Mouse (Mus musculus): ENCODE results near the gene Otulinl.
"Not testable (repeated sequence)": the region's sequence is repeated elsewhere in the genome, so short reads cannot be mapped to it uniquely, and the experiment has no call there.

Otulinl gene

DNA sequence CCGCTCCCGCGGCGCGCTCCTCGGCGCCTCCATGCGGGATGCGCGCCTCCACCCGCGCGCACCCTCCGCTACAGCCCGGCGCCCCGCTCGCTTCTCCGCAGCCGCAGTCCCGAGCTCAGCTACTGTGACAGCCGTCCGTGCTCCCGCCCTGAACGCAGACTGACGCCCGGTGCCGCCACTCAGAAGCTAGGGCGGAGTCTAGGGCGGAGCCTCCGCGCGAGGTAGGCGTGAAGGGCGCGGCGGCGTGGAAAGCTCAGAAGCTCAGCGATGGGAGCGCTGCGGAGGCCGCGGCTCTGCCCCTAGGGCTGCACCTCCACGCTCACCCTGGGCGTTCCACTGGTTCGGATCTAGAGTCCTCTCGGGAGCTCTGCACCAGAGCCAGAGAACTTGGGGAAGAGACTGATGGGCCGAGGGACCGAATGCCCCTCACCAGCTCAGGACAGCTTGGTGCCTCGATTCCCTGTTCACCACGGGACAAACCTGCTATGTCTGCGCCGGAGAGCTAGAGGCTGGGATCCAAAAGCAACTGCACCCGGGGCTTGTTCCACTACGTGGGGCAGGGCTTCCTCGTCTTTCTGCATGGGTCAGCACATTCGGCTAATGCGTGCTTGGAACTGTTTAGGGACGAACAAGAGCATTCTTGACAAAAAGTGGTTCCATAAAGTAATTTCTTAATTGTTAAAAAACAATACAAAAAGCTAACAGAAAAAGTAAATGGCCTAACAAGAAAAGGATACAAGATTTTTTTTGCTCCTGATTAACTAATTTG, at the start of gene Otulinl:
Gene Otulinl, minus strand, starts transcription at position 161 of the 769 bp plus-strand sequence.
- peak; percentile 98 for DNase-seq (ENCODE audit: low read depth)

DNA sequence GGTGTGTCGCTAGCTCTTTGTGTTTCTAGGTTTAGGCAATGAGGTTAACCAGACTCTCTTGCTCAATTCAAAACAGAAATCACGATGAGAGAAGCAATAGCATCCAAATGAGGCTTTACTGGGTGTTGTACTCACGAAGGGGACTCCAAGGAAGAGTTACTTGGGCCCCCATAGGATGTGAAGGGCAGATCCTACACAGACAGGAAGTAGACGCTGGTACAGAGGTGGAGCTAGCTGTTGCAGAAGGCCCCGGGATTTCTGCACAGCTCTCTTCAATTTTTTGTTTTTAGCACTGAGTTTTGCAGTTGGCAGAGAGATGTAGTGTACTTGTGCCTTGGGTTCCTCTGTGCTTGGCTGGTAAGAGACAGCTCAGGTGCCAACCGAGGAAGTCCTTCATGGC, 44.8 kb upstream of the Otulinl start:
- peak; percentile 51 for DNase-seq (ENCODE audit: low read depth)

DNA sequence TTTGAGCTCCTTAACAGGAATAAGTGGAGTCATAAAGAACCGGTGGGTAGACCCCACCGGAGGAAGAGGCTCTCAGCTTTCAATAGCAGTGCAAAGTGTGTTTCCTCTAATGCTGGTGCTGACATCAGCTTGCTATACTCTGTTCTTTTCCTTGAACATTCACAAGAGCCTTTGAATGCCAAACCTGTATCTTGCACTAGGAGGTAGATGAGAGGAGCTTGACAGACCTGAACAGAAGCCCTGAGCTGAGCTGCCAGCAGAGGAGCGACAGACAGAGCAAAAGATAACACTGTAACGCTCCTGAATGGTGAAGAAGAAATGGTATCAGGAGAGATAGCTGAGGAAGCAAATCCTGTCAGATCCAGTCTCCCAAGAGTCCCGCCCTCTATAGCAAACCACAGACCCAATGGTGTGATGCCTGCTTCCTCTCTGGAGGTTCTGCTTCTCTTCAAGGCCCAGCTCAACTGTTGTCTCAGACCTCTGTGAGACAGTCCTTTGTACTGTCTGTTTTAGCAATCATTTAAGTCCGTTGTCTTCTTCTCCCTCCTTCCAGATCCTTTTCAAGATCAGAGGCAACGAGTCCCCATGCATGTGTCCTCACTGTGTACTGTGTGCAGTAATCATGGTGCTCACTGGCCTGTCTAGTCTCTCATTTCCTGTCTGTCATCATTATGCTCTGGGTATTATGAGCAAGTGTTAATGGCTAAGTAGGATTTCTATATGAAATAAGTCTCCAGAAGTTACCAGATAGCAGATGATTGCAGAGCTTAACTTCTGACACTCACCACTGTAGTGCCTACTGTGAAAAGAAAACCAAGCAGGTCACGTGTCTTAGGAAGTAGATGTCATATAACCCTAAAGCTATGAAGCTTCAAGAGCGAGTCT, 43.7 kb upstream of the Otulinl start:
- peak; percentile 54 for DNase-seq (ENCODE audit: low read depth)

DNA sequence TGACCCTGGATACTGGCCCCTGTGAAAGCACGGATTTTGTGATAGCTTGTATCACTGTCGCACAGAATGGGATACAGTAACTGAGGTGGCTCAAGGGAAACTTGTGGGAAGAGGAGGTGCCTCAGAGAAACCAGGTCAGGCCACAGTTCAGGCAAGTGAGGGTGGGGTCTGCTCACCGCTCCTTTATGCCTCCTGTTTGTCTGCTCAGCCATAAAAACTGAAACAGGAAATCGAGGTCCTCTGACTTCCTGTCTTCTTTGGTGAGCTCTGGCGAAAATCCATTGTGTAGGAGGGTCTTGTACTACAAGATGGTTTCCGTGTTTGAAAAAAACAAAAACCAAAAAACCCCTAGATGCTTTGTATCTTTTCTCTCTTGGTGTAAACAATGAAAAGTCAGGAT, 42.9 kb upstream of the Otulinl start:
- DNase-seq (ENCODE audit: low read depth), result peak; percentile 76

DNA sequence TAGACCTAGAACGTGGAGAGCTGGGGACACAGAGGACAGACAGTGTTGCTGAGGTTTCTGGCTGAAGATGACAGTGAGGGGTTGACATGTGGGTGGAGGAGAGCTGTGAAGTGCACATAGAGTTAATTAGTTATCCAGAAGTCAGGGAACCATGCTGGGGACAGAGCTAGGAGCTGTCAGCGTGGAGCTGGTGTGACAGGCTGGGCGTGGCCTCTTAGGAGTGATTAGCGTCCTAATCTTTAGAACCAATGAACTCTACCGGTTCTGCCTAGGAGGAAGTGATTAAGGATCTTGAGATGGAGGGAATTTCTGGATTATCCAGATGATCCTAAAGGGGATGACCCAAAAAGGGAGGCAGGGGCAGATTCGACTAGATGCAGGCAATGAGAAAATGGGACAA, 42.4 kb upstream of the Otulinl start:
- no peak for DNase-seq (ENCODE audit: low read depth)

DNA sequence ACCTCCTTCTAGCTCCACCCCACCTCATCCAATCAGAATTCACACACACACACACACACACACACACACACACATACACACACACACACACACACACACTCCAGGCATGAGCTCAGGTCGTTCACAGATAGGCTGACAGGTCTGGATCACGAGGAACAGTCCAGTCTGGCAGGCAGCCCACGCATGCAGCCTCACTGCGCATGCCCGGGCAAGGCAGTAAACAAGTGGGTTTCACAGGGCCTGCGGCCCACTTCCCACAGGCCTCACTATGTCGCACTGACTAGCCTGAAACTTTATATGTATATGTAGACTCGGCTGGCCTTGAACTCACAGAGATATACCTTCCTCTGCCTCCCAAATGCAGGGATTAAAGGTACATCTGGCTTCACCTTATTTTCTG, 38.9 kb upstream of the Otulinl start:
- DNase-seq (ENCODE audit: low read depth), result not testable (repeated sequence)

DNA sequence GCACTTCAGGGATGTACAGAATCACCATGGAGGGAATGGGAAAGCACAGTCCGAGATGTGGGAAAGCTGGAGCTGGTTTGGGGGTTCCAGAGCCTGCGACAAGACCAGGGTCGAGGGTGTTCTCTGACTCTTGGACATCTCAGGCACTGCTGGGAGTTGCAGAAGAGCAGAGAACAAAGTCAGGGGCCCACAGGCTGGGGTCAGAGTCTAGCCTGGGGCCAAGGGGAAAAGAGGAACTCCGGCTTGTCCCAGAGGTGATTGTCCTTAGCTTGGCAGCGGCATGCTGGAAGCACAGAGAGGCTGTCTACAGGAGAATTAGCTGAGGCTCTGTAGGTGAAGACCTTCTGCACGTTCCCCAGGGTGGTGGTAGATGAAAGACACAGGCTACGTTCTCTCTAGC, 37.3 kb upstream of the Otulinl start:
- DNase-seq (ENCODE audit: low read depth), result no peak

DNA sequence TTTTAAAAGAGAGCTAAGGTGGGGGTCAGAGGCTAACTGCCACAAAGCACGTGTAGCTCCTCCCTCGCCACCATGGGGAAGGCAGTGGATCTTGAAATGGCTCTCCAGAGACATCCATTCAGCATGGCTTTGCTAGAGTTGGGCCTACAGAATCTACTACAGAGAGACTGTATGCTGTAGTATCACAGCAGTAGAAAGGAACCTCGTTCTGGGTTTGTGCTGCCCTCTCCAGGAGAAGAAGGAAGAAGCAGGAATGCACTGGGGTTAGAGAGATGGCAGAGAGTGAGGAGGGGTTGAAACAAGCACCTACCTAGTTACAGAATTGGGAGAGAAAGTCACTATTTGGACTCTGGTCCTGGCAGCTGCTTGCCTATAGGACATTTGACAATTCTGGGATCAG, 34.0 kb upstream of the Otulinl start:
- DNase-seq (ENCODE audit: low read depth), result peak; percentile 82

DNA sequence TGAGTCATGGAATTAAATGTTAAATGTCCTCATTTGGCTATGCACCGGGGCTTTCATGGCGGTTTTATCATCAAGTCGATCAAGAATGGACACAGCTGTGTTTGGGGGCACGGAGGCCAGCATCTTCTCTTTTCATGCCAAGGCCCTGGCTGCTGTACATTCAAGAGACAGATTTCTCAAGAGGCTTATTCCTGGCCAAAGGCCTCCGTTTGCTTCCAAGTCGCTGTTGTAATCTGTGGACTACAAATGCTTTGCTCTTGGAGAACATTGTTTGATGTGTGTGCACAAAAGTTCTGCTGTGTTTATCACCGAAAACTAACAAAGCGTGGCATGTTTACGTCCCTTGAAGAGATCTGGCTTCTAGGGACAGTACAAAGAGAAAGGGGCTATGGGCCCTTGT, 29.3 kb upstream of the Otulinl start:
- DNase-seq (ENCODE audit: low read depth), result no peak

DNA sequence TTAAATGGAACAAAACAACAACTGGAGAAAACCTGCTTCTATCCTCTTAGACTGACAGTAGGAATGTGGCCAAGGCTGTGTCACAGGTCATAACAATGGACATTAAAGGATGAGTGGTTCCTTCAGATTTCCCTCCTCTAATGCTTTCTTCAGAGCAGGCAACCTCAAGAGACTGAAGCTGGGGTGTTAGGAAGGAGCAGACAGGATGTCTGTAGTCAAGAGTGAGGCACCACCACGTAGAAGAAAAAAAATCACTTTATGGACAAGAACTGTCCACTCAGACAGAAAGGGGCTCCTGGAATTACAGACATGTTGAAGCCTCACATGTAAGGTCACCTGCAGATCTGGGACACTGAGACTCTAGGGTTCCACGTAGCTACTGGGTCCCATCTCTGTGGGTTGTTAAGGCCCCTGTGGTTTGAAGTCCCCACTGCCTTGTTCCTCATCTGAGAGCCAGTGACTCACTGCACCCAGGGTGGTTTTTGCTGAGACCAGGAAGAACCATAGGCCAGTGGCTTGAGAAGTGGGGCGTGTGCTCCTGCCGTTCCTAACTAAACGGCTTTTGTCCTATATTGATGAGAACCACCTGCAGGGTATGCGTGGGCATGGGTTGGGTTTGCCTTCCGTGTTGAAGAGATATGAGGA, 27.7 kb upstream of the Otulinl start:
- no peak for DNase-seq (ENCODE audit: low read depth)

DNA sequence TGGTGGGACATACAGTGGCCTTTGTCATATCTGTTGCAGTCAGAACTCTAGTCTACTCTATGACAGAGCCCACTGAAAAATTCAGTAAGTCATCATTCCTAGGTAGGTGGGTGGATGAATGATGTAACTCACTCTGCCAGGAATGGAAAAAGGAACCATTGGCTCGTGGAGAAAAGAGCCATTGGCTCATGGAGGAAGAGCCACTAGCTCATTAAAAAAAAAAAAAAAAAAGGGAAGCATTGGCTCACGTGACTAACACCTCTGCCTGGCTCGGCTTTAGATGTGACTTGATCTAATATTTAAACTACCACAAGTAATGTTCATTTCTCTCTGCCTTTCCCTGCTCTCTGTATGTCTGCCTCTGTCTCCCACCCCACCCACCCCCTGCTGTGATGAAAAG, 27.1 kb upstream of the Otulinl start:
- no peak for DNase-seq (ENCODE audit: low read depth)

DNA sequence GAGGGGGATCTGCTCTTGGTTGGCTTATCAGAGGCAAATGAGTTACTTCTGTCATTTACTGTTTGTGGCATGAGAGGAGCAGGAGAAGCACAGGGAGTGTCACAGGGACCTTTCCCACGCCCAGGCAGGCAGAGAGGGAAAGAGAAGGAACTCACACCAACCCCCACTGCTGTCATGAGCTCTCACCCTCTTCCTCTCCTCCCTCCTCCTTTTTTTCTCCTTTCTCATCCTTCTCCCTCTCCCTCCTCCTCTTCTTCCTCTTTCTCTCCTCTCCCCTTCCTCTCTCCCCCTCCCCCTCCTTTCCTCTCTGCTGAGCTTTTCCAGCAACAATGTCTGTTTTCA, 21.6 kb upstream of the Otulinl start:
- no peak for DNase-seq (ENCODE audit: low read depth)

DNA sequence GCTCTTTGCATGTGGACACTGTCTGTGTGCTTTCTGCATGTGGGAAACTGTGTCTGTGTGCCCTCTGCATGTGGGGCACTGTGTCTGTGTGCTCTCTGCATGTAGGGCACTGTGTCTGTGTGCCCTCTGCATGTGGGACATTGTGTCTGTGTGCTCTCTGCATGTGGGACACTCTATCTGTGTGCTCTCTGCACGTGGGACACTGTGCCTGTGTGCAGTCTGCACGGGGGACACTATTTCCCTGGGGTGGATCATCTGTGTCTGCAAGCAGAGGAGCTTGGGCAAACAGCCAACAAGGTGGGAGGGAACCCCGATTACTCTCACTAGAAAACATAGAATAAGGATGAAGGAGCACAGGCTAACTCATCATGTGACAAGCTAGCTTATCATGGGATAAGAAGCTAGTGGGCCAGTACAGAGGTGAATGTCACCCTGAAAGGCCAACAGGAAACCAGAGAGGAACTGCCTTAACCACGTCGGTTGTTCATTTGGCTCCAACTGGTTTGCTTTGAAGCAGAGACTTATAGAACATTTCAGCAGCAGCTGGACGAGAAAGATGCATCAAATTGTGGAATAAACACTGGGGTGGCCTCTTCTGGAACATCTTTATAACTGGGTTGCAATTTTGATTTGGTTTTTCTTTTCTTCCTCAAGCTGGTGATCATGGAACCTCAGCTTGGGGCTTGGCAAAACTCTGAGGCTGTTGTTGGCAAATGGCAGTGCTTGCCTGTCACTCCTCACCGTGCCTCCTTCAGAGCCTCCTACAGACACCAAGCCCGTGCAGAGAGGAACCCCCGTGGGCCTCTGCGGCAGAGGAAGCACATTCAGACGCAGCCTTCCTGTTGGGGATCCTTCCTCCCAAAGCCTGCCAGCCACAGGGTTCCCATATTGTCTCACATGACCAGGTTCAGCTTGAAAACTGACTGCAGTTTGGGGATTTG, 20.9 kb upstream of the Otulinl start:
- DNase-seq (ENCODE audit: low read depth), result peak; percentile 66

DNA sequence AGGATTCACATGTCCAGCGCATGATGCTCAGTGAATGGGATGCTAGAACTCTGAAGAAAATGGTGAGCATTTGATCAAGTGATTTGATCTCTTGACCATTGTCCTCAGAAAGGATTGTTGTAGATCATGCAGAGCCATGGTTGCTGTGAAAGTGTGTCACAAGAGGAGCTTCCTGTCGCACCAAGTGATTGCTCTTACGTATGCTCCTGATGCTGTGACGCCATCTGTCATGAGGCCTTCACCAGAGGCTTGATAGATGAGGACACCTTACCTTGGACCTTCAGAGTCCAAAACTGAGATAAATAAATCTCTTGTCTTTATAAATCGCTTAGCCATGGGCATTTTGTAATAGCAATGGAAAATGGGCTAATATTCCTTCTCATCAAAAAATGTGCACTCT, 16.3 kb upstream of the Otulinl start:
- DNase-seq (ENCODE audit: low read depth), result no peak

DNA sequence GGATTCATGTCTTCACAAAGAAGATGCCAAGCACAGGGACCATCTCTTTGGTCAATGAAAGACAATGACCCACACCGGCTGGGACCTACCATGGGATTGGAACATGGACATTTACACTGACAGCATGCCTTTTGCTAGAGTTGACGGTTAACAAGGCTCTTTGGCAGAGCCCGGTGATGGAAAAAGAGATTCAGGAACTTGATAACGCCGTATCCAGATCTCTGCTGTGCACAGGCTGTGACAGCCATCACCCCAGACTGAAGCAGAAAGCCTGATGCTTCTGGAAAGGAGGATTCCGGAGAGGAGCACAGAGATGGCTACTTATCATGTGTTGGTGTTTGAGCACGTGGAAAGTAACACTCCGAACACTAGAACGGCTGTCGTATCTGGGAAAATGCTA, 11.9 kb upstream of the Otulinl start:
- no peak for DNase-seq (ENCODE audit: low read depth)

DNA sequence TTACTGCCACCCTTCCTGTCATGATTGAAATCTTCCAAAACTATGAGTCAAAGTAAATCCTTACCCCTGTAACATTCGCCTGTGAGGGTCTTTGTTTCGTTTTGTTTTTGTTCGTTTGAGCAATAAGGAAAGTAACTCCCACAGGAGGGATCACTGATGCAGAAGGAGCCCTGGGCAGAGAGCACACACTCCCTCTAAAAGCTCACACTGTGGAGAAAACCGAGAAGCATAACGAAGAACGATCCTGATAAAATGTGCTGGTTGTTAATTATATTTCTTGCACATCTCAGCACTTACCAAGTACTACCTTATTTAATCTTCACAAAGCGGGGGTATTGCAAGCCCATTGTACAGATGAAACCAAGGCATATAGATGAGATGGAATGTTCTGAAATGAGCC, 10.8 kb upstream of the Otulinl start:
- no peak for DNase-seq (ENCODE audit: low read depth)

DNA sequence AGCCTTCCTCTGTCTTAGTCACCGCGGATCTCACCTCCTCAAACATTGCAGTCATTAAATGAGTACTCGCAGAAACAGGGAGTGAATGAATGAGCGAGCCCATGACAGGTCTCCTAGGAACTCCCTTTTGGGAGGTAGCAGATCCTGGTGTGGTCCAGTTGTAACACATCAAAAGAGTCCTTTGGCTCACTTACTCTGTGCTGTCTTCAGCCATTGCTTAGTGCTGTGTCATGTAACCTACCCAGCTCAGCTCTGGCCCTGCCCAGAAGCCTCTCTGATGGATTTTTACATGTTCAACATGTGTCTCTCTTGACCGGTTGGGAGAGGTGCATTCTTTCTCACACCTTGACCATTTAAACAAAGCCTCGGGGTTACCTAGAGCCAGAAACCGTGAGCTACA, 9.8 kb upstream of the Otulinl start:
- no peak for DNase-seq (ENCODE audit: low read depth)

DNA sequence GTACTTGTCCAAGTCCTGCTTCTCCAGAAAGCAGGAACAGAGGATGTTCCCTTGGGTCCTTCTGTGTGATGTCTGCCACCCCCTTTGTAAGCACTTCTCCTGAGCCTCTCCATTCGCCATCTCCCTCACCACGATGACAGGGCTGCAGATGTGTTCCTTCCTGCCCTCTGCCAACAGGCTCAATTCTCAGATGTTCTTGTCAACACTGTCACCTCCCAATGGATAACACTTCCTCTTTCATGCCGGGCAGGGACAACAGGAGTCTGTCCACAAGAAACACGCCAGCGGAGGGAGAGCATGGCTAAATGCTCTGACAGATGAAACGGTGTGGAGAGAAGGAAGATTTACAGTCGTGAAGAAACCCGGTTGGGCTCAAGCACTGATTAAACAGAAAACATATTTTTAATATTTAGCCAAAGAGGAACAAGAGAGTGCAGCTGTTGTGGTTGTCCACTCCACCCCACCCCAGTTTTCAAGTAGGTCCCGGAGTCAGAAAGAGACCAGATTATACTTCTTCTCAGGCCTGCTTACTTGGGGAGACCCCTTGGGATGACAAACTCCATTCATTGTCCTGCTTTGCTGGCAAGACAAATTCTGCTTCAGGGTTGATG, 6.8 kb upstream of the Otulinl start:
- no peak for DNase-seq (ENCODE audit: low read depth)

DNA sequence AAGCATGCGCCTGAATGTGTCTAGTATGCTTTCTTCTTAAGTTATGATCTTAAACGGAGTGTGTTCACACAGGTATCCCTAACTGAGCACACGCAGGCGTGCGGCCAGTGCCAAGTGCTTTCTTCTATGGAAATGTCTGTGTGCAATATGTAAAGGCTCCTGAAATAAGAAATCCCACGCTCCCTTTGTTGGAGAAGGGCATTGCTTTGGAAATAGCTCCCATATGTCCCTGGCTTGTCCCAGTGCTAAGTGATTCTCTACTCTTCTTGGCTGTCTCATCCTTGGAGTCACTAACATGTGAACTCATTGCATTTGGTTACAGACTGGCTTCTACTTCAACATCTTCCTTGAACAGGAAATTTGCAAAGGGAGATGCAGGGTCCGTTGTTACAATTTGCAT, 3.4 kb upstream of the Otulinl start:
- no peak for DNase-seq (ENCODE audit: low read depth)

DNA sequence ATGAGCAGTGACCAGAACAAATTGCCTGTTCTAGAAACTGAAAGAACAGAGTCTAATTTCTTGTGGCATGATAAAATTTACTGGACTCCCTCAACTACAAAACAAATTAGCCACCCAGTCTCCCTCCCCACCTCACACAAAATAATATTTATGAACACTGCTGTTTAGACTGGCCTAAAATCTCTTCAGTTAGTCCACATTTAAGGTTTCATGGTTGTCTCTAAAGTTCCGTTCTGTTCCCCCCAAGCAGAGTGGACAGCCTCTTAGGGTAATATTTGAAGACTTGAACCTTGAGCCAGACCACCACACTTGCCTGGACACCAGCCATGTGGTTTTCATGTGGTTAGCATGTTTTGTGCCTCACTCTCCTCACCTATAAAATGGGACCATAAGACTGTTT, 1.8 kb upstream of the Otulinl start:
- no peak for DNase-seq (ENCODE audit: low read depth)

DNA sequence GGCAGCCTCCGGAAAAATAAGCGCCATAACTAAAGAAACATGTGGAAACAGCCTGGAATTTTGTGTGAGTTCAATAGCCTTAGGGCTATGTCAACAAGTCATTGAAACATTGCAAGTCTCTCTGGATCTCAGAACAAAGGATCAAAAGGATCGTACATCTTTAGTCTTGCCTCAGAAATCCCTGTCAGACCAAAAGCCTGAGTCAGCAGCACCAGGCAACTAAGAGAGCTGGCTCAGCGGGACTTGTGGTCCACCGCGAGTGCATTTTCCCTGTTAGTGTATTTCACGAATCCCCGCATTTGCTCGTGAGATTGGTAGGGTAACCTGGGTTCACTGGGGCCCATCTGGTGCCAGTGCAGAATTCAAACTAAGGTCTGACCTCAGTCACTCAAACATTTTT, 1.2 kb upstream of the Otulinl start:
- DNase-seq (ENCODE audit: low read depth), result no peak
